Mouse (Mus musculus): Measurements from ENCODE around the gene Glo1.
A peak's percentile ranks its signal among the peaks of the same experiment; 100 is the strongest.

Gene Glo1

GRCm38 (mm10) chr17:30580781-30581180 lies 45.9 kb downstream of the Glo1 start:
- no peak for DNase-seq (ENCODE audit: low spot score in 2 of 2)

DNA sequence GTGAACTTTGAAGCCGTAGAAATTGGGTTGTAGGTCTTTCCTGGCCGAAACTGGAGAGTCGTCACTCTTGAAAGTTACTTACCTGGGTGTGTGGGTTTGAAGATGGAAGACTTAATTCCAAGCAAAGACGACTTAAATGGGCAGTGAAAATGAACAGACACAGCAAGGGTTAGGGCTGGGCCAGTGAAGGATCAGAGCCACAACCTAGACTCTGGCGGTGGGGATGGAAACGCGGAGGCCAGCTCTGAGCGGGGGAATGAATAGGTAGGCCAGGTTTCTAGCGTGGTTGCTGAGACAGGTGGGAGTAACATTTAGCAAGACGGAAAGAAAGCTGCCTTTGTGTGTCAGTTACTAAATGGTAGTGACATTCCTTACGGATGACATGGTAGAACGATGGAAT lies 49.7 kb downstream of the Glo1 start:
- no peak for DNase-seq (ENCODE audit: low spot score in 2 of 2)

DNA sequence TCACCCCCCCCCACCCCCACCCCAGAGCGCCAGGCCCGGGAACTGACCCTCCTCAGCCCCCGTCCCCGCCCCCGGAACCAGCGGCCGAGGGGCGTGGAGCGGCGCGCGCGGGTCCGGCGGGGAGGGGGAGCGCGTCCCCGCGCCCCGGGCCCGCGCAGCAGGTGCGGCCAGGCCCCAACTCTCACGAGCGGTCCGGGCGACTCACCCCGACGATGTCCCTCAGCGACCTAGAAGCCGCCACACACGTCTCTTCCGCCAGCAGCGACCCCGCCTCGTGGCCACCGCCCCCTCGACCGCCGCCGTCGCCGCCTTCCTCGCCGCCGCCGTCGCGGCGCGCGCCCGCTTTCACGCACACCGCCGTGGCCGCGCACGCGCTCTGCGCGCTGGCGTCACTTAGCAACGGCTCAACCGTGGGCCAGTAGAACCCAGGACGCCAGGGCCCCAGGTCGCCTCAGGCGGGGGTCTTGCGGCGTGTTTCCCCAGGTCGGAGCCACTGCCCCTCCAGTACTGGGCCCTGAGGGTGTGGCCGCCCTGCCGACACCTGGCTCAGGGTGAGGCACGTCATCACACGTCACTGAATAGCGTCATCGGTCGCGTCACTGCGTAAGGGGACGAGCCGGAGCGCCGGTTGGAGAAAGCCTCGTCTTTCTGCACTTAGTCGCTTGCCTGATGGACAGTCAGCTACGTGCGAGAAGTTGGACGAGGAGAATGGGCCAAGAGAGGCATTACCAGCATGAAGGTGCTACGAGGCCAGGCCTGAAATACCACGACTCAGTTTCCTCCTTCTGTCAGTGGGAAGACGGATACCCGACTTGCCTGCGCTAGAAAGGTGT lies 50.5 kb downstream of the Glo1 start, which contains the start of gene Btbd9:
TSS of gene Btbd9 (minus strand) at position 548 of the 833 bp plus-strand sequence.
- peak; percentile 93 for DNase-seq (ENCODE audit: low spot score in 2 of 2)

- peak; percentile 56 to 68 for DNase-seq (ENCODE audit: low spot score in 2 of 2)
These were observed 51.4 kb downstream of the Glo1 start for GRCm38 (mm10) chr17:30575121-30575904.

- DNase-seq (ENCODE audit: low spot score in 2 of 2) = no peak
These were observed 51.9 kb downstream of the Glo1 start for GRCm38 (mm10) chr17:30574783-30575075.

- DNase-seq (ENCODE audit: low spot score in 2 of 2) = no peak
These were observed 52.5 kb downstream of the Glo1 start for GRCm38 (mm10) chr17:30573990-30574782.

DNA sequence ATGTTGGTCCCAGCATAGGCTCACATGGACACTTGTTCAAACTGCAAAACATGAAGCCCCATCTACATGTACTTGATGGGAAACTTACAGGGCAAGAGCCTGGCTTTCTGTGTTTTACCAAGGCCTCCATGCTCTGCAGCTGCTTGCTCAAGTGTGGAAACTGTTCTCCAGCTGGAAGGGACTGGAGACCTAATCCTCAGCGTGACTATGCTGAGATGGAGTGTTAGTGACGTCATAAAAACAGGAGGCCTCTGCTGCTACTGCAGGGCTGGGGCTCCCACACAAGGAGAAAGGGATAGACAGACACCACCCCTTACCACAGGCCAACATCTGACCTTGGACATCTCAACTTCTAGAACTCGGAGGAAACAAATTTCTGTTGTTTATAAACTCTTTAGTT lies 55.7 kb downstream of the Glo1 start:
- no peak for DNase-seq (ENCODE audit: low spot score in 2 of 2)

- no peak for DNase-seq (ENCODE audit: low spot score in 2 of 2)
These were observed 56.5 kb downstream of the Glo1 start for GRCm38 (mm10) chr17:30570173-30570572.

- DNase-seq (ENCODE audit: low spot score in 2 of 2) = no peak
These were observed 58.2 kb downstream of the Glo1 start for GRCm38 (mm10) chr17:30568473-30568872.

DNA sequence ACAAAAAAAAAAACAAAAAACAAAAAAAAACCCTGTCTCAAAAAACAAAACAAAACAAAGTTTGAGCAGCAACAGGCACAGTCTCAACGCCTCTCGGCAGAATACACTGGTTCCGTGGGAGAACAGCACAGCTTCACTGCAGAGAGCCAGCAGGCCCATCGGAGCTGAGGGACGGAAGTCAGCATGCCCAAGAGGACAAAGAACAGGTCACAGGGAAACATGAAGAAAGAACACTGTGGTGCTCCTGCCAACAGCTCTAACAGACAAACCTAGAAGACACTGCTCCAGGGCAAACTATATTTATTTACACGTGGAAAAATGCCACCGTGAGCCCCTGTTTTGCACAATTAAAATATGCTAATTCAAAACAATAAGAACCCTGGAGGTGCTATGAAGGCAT lies 61.7 kb downstream of the Glo1 start:
- DNase-seq (ENCODE audit: low spot score in 2 of 2) = no peak

DNA sequence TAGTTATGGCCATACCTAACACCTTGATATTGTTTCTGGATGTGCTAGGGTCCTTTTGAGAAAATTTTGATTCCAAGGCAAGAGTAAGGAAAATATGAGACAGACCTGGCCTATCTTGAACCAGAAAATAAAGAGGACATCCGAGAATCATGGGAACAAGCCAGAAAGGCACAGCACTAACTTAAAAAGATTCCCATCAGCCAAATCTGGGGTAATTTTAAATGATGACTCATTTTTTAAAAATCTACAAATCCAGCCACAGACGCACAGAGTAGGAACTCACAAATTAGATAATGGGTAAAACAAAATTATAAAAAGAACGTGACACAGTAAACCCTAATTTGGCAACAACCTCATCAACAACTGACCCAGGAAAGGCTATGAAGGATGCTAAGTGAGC lies 62.3 kb downstream of the Glo1 start:
- no peak for DNase-seq (ENCODE audit: low spot score in 2 of 2)

GRCm38 (mm10) chr17:30563484-30564075 lies 63.1 kb downstream of the Glo1 start:
- DNase-seq (ENCODE audit: low spot score in 2 of 2) = no peak

DNA sequence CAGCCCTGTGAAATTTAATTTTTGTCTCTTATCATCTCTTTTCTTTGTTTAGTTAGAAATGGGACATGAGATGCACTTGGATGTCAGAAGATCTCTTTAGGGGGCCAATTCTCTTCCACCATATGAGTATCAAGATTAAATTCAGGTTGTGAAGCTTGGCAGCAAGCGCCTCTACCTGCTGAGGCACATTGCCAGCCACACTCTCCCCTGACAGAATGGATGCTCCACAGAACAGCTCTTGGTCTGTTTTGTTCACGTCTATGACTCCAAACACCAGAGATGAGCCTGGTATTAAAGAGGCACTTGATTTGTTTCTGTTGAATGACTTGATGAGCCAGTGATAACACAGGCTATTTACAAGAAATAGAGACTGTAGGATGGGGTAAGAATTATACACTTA lies 63.9 kb downstream of the Glo1 start:
- DNase-seq (ENCODE audit: low spot score in 2 of 2) = no peak

DNA sequence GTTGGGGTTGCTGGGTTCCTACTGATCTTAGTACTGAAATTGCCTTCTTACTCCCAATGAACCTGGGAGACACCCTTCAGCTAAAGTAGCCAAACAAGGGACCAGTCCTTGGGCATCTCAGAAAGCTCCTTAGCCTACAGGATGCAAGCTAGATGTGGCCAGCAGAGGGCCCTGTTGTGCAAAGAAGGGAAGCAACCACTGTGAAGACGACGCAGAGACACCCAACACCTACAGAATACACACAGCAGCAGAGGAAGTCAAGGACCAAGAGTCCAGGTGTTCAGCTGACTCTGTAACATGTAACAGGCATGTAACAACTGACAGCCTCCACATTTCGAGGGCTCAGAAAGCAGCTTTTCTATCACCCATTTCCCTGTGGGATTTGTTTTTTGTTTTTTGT lies 67.1 kb downstream of the Glo1 start:
- DNase-seq (ENCODE audit: low spot score in 2 of 2) = no peak

GRCm38 (mm10) chr17:30558623-30559022 lies 68.0 kb downstream of the Glo1 start:
- no peak for DNase-seq (ENCODE audit: low spot score in 2 of 2)

- DNase-seq (ENCODE audit: low spot score in 2 of 2) = no peak
These were observed 70.2 kb downstream of the Glo1 start for GRCm38 (mm10) chr17:30556512-30556911.

DNA sequence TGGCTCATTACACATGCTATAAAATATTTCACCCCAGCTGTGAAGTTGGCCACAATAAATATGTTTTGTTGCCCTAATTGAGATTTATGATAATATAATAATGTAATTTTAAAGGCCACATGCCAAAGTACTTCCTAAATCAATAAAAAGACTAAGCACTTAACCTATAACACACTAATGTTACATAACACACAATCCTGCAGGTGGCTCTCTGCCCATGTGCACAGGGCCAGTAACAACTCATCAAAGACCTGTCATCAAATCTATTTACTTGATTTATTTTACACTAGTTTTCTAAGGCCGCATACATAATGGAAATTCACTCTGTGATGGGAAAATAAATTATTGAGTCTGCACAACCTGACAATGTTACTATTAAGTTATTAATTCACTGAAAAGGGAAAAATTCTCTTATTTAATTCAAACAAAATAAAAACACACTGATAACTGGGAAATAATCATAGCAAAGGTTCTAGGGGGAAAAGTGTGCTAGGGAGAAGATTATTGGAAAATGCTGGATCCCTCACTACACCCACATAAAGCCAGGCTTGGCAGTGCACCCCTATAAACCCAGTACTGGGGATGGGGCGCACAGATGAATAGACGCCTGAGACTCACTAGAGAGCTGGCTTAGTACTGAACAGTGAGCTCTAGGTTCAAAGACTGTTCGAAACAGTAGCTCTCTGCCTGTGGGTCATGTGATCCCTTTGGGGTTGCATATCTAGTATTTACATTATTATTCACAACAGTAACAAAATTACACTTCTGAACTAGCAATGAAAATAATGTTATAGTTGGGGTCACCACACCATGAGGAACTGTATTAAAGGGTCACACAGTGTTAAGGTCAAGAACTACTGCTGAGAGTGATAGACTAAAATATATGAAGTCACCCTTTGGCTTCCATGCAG lies 73.4 kb downstream of the Glo1 start:
- DNase-seq (ENCODE audit: low spot score in 2 of 2) = no peak

GRCm38 (mm10) chr17:30550774-30551107 lies 75.9 kb downstream of the Glo1 start:
- peak in 1 of 2 experiments; percentile 74 for DNase-seq (ENCODE audit: low spot score in 2 of 2)

- no peak for DNase-seq (ENCODE audit: low spot score in 2 of 2)
These were observed 76.5 kb downstream of the Glo1 start for GRCm38 (mm10) chr17:30549899-30550773.

- DNase-seq (ENCODE audit: low spot score in 2 of 2) = no peak
These were observed 87.6 kb downstream of the Glo1 start for GRCm38 (mm10) chr17:30539098-30539497.

Data from right cerebral cortex, postnatal 36 days (tissue).